Mouse (Mus musculus) sigmoid colon, adult 10 weeks (tissue): ENCODE results near the gene Cwh43. TPM values are rescaled to one million over a fixed set of nuclear protein-coding genes. Genes with fewer than 3 reads are reported as not detected.

Source experiments
- polyA plus RNA-seq: library from polyadenylated mRNA; stranded (reverse); fragments of 350-450 nt; fragmentation: Illumina TruSeq; extraction: RNeasy Lipid Tissue Mini Kit (QIAGEN cat#74804); gene quantifications from one replicate; pipeline ENCODE4 v1.2.3, GENCODE M21; 2014; ENCODE audit warnings: low read depth, low replicate concordance

Gene Cwh43
- polyA plus RNA-seq = 18.8 TPM

GRCm38 (mm10) chr5:73405981-73406722 is at the start of gene Cwh43:
Cwh43 (plus strand) TSS chr5:73406075.

GRCm38 (mm10) chr5:73480700-73481099 is 74.8 kb downstream of the Cwh43 start, which contains the start of gene Dcun1d4:
Dcun1d4 (plus strand) TSS chr5:73481000.

Other genes with a start within 250 kb of the Cwh43 start
- 276 TPM for gene Fryl, start 149.5 kb upstream of the Cwh43 start, polyA plus RNA-seq
- gene Ociad1, start 113.3 kb upstream of the Cwh43 start, polyA plus RNA-seq = 392 TPM
- 176 TPM for gene Ociad2, start 65.0 kb upstream of the Cwh43 start, polyA plus RNA-seq
- 32.7 TPM for gene Dcun1d4, start 74.9 kb downstream of the Cwh43 start, polyA plus RNA-seq
- gene Lrrc66, start 226.5 kb downstream of the Cwh43 start, polyA plus RNA-seq = 129 TPM
- gene Sgcb, start 241.7 kb downstream of the Cwh43 start, polyA plus RNA-seq = 18.0 TPM
- gene Spata18, start 245.3 kb downstream of the Cwh43 start, polyA plus RNA-seq = not detected